Mouse (Mus musculus) gastrocnemius, adult 18-20 months (tissue): Measurements from ENCODE around the gene Hmgb2. TPM values are rescaled to one million over a fixed set of nuclear protein-coding genes. Genes with fewer than 3 reads are reported as not detected.

Source experiments
- DNase-seq: peaks from one replicate; pipeline ENCODE4 v3.0.0; 2021; ENCODE audit warnings: low spot score
- total RNA-seq, 2 experiments: library from RNA; stranded (reverse); gene quantifications; 2 replicates each; pipeline ENCODE4 v1.2.3; 2021

The Hmgb2 gene
- total RNA-seq, 2 experiments from 2014 or later: 2.8 to 5.0 TPM

DNA sequence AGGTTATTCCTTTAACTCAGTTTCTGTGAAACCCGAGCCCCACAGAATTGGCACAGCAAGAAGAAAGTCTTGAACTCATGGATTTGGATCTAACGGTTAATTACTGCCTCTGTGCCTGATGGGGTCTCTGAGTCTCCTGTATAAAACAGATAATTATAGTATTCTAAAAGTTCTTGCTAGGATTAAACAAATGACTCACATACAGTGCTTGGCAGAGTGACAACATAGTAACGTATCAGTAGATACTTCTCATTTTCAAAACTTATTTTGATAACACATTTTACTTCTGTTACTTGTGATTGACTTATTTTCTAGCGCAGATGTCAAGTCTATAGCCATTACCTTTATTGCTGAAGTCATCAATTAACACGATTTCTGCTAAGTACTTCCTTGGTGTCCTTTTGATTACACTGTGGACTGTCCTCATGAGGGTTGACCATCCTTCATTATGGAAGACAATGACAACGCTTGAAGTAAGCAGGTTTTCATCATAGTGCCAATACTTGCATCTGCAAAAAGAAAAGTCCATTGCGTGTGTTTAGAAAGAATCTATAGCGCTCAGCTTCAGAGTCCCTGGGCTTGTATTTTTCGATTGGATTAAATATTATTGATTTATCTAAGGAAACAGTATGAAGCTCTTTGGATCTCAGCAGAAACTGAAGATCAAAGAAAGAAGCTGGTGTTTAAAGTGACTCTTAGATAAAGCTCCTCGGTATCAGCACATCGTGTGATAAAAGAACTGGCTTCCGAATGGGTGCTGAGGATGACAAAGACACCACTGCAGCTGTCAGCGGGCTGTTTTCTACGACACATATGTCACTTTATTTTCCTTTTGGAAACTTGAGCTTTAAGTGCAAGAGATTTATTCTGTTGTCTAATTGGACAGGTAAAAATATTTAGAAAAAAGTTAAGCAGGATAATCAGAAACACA lies 40.7 kb downstream of the Hmgb2 start:
- no peak for DNase-seq

- no peak for DNase-seq
Observed at GRCm38 (mm10) chr8:57560926-57561325, 49.2 kb downstream of the Hmgb2 start.

GRCm38 (mm10) chr8:57562741-57563140 lies 51.0 kb downstream of the Hmgb2 start:
- no peak for DNase-seq

- no peak for DNase-seq
Observed at GRCm38 (mm10) chr8:57563726-57564125, 52.0 kb downstream of the Hmgb2 start.

- no peak for DNase-seq
Observed at GRCm38 (mm10) chr8:57565039-57565438, 53.3 kb downstream of the Hmgb2 start.

Other genes with a start within 250 kb of the Hmgb2 start
- gene Hand2, start 190.9 kb upstream of the Hmgb2 start, total RNA-seq: not detected
- gene Scrg1, start 56.0 kb upstream of the Hmgb2 start, total RNA-seq: not detected
- gene Sap30, start 24.0 kb upstream of the Hmgb2 start, total RNA-seq: 10 to 100 TPM in 1 of 2 experiments, 1 to 10 TPM in 1; 6.7 to 14.4 TPM
- 1 to 10 TPM; 2.0 to 2.3 TPM for gene Galnt7, start 141.1 kb downstream of the Hmgb2 start, total RNA-seq